Mouse (Mus musculus): Measurements from ENCODE around the gene Tifa. TPM values are rescaled to one million over a fixed set of nuclear protein-coding genes. Genes with fewer than 3 reads are reported as not detected.

The Tifa gene
- 20.2 and 21.2 TPM in 2 replicates for polyA plus RNA-seq (2015; fragmentation: Nextera tagmentation; extraction: Ambion mirVana)

DNA sequence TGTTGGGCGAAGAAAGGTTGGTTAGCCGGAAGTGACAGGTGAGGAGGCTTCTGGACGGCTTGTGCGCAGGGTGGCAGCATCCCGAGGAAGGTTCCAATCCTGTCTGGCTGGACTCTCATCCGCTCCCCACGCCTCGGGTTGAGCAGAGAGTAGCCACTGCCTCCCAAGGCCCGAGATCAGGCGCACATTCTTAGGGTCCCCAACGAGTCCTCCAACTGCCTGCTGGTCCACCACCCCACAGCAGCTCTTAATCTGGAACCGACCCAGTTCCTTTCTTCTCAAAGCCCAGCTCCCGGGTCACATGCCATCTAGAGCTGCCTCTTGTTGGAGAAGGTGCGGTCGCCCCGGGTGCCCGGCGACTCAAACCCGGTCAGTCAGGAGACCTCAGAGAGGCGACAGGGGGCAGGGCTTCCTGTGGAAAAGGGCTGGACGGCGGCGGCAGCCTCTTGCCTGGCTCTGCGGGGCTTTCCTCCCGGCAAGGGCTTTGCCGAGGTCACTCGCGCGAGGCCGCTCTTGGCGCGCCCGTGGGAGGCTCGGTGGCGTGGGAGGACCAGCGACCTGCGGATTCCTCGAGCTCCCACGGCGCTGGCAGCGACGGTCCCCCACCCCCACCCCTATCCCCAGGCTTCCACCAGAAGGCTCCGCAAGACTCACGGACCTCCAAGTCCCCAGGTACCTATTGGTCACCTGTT lies at the start of gene Tifa:
TSS of gene Tifa (plus strand) at position 306 of the 692 bp plus-strand sequence.
- peak within 1 kb of the TSS; percentile 79 for H3K9ac ChIP-seq (replicated peaks)
- no peaks in the 10 kb centered on the region for H3K27me3 ChIP-seq (ENCODE audit: insufficient read depth, low read length)
- DNase-seq (peak; percentile 75), ATAC-seq (peak; percentile 28)
- TF ChIP-seq EP300 (IDR thresholded peaks at IDR 0.05; ENCODE audit: low read depth) (no peak), CTCF (IDR thresholded peaks at IDR 0.05; ENCODE audit: low read depth) (peak; percentile 44)
- 0 out of 2 replicates have a peak, but pooled peaks cover 2% of the 10 kb centered on the region for H3K36me3 ChIP-seq (replicated peaks; ENCODE audit: insufficient read depth, low read length)
- H3K9me3 ChIP-seq (ENCODE audit: low read length): no peaks in the 10 kb centered on the region
- H3K27ac ChIP-seq (ENCODE audit: low read depth): peak within 1 kb of the TSS; percentile 89
- H3K4me1 ChIP-seq (ENCODE audit: insufficient read depth): peaks cover 17% of the 10 kb centered on the region
- H3K4me3 ChIP-seq (ENCODE audit: low read depth, low read length): peak within 1 kb of the TSS; percentile 79
- peak within 1 kb of the TSS; percentile 98 for H3K4me2 ChIP-seq (ENCODE audit: low read depth, low read length)
- 3% methylated on average over 34 of the region's 44 CpGs for WGBS (ENCODE audit: insufficient replicate concordance)

DNA sequence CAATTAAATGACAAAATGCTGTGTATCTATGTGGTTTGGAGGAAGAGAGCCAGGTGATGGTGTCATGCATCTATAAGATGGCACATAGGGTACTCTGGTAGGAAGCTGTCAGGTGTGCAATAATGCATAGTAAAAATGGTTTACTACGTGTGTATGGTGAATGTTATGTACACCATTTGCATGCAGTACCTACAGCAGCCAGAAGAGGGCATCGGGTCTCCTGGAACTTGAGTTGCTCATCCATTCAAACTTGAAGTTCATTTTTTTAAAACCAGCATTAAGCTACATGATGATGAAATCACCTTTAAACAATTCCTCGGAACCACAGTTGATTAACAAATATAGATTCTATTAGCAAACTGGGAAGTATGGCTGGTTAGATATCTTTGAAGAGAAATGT lies 48.1 kb upstream of the Tifa start:
- no peaks in the 10 kb centered on the region for H3K36me3 ChIP-seq (replicated peaks; ENCODE audit: insufficient read depth, low read length)
- peaks cover 3% of the 10 kb centered on the region; the same call in 1 of the 2 replicates for H3K9me3 ChIP-seq (ENCODE audit: low read length)
- H3K4me3 ChIP-seq (ENCODE audit: low read depth, low read length): no peak overlapping the region
- H3K27me3 ChIP-seq (ENCODE audit: insufficient read depth, low read length): no peaks in the 10 kb centered on the region
- no peak overlapping the region for H3K27ac ChIP-seq (ENCODE audit: low read depth)
- ATAC-seq (no peak), DNase-seq (peak; percentile 43)
- H3K4me2 ChIP-seq (ENCODE audit: low read depth, low read length): no peak overlapping the region
- 80% methylated on average over 3 of the region's 3 CpGs for WGBS (ENCODE audit: insufficient replicate concordance)
- TF ChIP-seq EP300 (IDR thresholded peaks at IDR 0.05; ENCODE audit: low read depth) (no peak), CTCF (IDR thresholded peaks at IDR 0.05; ENCODE audit: low read depth) (peak; percentile 57)
- H3K4me1 ChIP-seq (ENCODE audit: insufficient read depth): no peaks in the 10 kb centered on the region
- H3K9ac ChIP-seq (replicated peaks): no peak overlapping the region

- peaks cover 3% of the 10 kb centered on the region; the same call in 1 of the 2 replicates for H3K9me3 ChIP-seq (ENCODE audit: low read length)
- no peaks in the 10 kb centered on the region for H3K27me3 ChIP-seq (ENCODE audit: insufficient read depth, low read length)
- TF ChIP-seq CTCF (IDR thresholded peaks at IDR 0.05; ENCODE audit: low read depth) (no peak), EP300 (IDR thresholded peaks at IDR 0.05; ENCODE audit: low read depth) (no peak)
- H3K4me2 ChIP-seq (ENCODE audit: low read depth, low read length): no peak overlapping the region
- no peak for DNase-seq
- H3K4me1 ChIP-seq (ENCODE audit: insufficient read depth): no peaks in the 10 kb centered on the region
- H3K9ac ChIP-seq (replicated peaks): no peak overlapping the region
- WGBS (ENCODE audit: insufficient replicate concordance): 77% methylated on average over 14 of the region's 14 CpGs
- no peak overlapping the region for H3K27ac ChIP-seq (ENCODE audit: low read depth)
- no peaks in the 10 kb centered on the region for H3K36me3 ChIP-seq (replicated peaks; ENCODE audit: insufficient read depth, low read length)
- H3K4me3 ChIP-seq (ENCODE audit: low read depth, low read length): no peak overlapping the region
- ATAC-seq: no peak
Measured at GRCm38 (mm10) chr3:127743614-127744365, 45.8 kb upstream of the Tifa start.

GRCm38 (mm10) chr3:127745504-127745903 lies 44.1 kb upstream of the Tifa start:
- Histone ChIP-seq H3K9ac (replicated peaks) (no peak overlapping the region), H3K4me1 (ENCODE audit: insufficient read depth) (no peaks in the 10 kb centered on the region), H3K36me3 (replicated peaks; ENCODE audit: insufficient read depth, low read length) (no peaks in the 10 kb centered on the region), H3K9me3 (ENCODE audit: low read length) (peaks cover 3% of the 10 kb centered on the region; the same call in 1 of the 2 replicates), H3K4me3 (ENCODE audit: low read depth, low read length) (no peak overlapping the region), H3K4me2 (ENCODE audit: low read depth, low read length) (no peak overlapping the region), H3K27me3 (ENCODE audit: insufficient read depth, low read length) (0 out of 2 replicates have a peak, but pooled peaks cover 4% of the 10 kb centered on the region), H3K27ac (ENCODE audit: low read depth) (no peak overlapping the region)
- DNase-seq: no peak
- TF ChIP-seq EP300 (IDR thresholded peaks at IDR 0.05; ENCODE audit: low read depth) (no peak), CTCF (IDR thresholded peaks at IDR 0.05; ENCODE audit: low read depth) (no peak)
- 53% methylated on average over 6 of the region's 6 CpGs for WGBS (ENCODE audit: insufficient replicate concordance)
- ATAC-seq: no peak

GRCm38 (mm10) chr3:127745911-127746640 lies 43.5 kb upstream of the Tifa start:
- TF ChIP-seq CTCF (IDR thresholded peaks at IDR 0.05; ENCODE audit: low read depth) (no peak), EP300 (IDR thresholded peaks at IDR 0.05; ENCODE audit: low read depth) (no peak)
- Histone ChIP-seq H3K9ac (replicated peaks) (no peak overlapping the region), H3K4me2 (ENCODE audit: low read depth, low read length) (no peak overlapping the region), H3K27me3 (ENCODE audit: insufficient read depth, low read length) (0 out of 2 replicates have a peak, but pooled peaks cover 4% of the 10 kb centered on the region), H3K4me3 (ENCODE audit: low read depth, low read length) (no peak overlapping the region), H3K36me3 (replicated peaks; ENCODE audit: insufficient read depth, low read length) (no peaks in the 10 kb centered on the region), H3K27ac (ENCODE audit: low read depth) (no peak overlapping the region), H3K4me1 (ENCODE audit: insufficient read depth) (no peaks in the 10 kb centered on the region), H3K9me3 (ENCODE audit: low read length) (peaks cover 3% of the 10 kb centered on the region; the same call in 1 of the 2 replicates)
- no peak for ATAC-seq
- WGBS (ENCODE audit: insufficient replicate concordance): 40% methylated on average over 16 of the region's 16 CpGs
- DNase-seq: no peak

Data from liver, postnatal 0 days (tissue).